Mouse (Mus musculus): ENCODE results near the gene Vmn1r208. TPM values are rescaled to one million over a fixed set of nuclear protein-coding genes. Genes with fewer than 3 reads are reported as not detected.

The Vmn1r208 gene
- polyA plus RNA-seq, 1 experiment from 2014 or later, result not detected

Other genes with a start within 250 kb of the Vmn1r208 start
- not detected in 2 replicates for gene Vmn1r204, start 224.2 kb downstream of the Vmn1r208 start, polyA plus RNA-seq (2014; fragmentation: Nextera tagmentation; extraction: Ambion mirVana)
- not detected in 2 replicates for gene Vmn1r205, start 184.4 kb downstream of the Vmn1r208 start, polyA plus RNA-seq (2014; fragmentation: Nextera tagmentation; extraction: Ambion mirVana)
- not detected in 2 replicates for gene Vmn1r206, start 153.1 kb downstream of the Vmn1r208 start, polyA plus RNA-seq (2014; fragmentation: Nextera tagmentation; extraction: Ambion mirVana)
- not detected in 2 replicates for gene Vmn1r207-ps, start 47.8 kb downstream of the Vmn1r208 start, polyA plus RNA-seq (2014; fragmentation: Nextera tagmentation; extraction: Ambion mirVana)
- not detected in 2 replicates for gene Vmn1r209, start 32.3 kb upstream of the Vmn1r208 start, polyA plus RNA-seq (2014; fragmentation: Nextera tagmentation; extraction: Ambion mirVana)
- gene Vmn1r210, start 53.9 kb upstream of the Vmn1r208 start, polyA plus RNA-seq (2014; fragmentation: Nextera tagmentation; extraction: Ambion mirVana), result not detected in 2 replicates
- gene Vmn1r211, start 80.2 kb upstream of the Vmn1r208 start, polyA plus RNA-seq (2014; fragmentation: Nextera tagmentation; extraction: Ambion mirVana), result not detected in 2 replicates
- not detected in 2 replicates for gene Vmn1r212, start 106.8 kb upstream of the Vmn1r208 start, polyA plus RNA-seq (2014; fragmentation: Nextera tagmentation; extraction: Ambion mirVana)
- not detected in 2 replicates for gene Vmn1r213, start 230.3 kb upstream of the Vmn1r208 start, polyA plus RNA-seq (2014; fragmentation: Nextera tagmentation; extraction: Ambion mirVana)